Mouse (Mus musculus) gastrocnemius, postnatal 10 days (tissue): ENCODE results near the gene Selp. TPM values are rescaled to one million over a fixed set of nuclear protein-coding genes. Genes with fewer than 3 reads are reported as not detected.

Experiments
- DNase-seq: peaks from one replicate; pipeline ENCODE4 v3.0.0; 2021; ENCODE audit warnings: mixed read lengths
- total RNA-seq, 2 experiments: library from RNA; stranded (reverse); gene quantifications; 2 replicates each; pipeline ENCODE4 v1.2.3; 2021

The Selp gene
- total RNA-seq, 2 experiments from 2014 or later: 0.70 to 0.95 TPM

- no peak for DNase-seq
Measured at GRCm38 (mm10) chr1:164119892-164120776, 5.1 kb downstream of the Selp start.

DNA sequence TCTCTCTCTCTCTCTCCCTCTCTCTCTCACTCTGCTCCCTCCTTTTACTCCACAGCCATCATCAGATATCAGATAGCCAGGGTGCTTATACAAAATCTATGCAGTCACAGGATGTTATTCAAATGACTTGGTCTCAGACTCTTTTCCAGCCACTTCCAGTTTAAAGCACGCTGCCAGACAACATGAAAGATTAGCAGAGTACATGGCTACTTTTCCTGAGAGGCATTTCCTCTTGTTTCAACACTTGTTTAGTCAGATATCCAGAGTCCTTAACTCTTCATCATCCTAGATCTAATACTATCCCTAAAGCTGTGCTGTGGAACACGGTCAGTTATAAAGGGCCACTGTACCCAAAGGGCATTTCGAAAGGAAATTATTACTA is 5.7 kb downstream of the Selp start:
- DNase-seq: no peak

GRCm38 (mm10) chr1:164123836-164124235 is 8.8 kb downstream of the Selp start:
- DNase-seq: no peak

GRCm38 (mm10) chr1:164130013-164130412 is 14.9 kb downstream of the Selp start:
- DNase-seq: no peak

GRCm38 (mm10) chr1:164132609-164133008 is 17.5 kb downstream of the Selp start:
- no peak for DNase-seq

GRCm38 (mm10) chr1:164134101-164134500 is 19.0 kb downstream of the Selp start:
- no peak for DNase-seq

DNA sequence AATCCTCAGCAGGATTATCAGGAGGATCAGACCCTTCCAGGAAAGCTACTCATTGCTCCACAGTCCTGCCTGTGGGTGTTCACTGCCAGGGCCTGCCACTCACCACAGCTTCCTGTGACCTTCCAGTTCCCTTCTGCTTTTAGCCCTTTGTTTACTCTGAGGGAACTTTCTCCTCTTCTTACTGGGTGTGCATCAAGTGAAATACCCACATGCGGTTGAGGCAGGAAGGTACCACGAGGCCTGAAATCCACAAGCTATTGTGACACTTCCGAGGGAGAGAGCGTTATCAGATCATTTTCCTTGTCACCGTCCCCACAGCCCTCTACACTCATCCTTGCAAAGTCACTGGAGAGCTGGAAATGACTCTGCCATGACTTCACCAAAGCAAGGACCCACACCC is 20.3 kb downstream of the Selp start:
- no peak for DNase-seq

- DNase-seq: no peak
Measured at GRCm38 (mm10) chr1:164135960-164136359, 20.9 kb downstream of the Selp start.

- DNase-seq: no peak
Measured at GRCm38 (mm10) chr1:164136636-164137035, 21.6 kb downstream of the Selp start.

GRCm38 (mm10) chr1:164138365-164139130 is 23.5 kb downstream of the Selp start:
- peak; percentile 81 for DNase-seq

DNA sequence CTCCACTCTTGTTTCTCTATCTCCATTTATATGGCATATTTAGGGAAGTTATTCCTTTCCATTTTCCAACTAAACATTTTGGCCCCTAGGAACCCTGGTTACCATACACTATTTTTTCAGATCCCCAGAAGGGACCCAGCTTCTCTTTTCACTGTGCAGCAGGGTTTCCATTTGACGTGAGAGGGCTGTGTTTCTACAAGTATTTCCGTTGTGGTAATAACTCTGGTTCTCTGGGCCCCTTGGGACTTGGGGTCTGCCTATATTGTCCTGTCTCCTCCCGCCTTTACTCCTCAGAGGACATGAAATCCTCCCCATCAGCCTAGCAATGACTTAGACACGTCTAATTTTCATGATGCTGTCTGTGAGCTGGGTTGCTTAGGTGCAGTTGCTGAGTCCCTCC is 24.4 kb downstream of the Selp start:
- DNase-seq: no peak

DNA sequence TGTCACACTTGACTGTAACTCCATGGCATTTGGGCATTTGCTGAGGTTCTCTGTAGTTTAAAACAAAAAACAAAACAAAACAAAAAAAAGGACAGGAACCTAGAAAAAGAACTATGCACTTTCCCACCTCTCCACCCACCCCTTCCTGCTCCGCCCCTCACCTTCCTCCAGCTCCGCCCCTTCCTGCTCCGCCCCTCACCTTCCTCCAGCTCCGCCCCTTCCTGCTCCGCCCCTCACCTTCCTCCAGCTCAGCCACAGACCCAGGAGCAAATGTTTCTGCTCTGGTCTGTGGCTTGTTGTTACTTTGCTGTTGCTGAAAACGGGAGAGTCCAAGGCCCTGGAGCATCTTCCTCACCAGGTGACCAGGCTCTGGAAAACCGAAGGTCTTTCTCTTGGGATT is 34.0 kb downstream of the Selp start:
- no peak for DNase-seq

DNA sequence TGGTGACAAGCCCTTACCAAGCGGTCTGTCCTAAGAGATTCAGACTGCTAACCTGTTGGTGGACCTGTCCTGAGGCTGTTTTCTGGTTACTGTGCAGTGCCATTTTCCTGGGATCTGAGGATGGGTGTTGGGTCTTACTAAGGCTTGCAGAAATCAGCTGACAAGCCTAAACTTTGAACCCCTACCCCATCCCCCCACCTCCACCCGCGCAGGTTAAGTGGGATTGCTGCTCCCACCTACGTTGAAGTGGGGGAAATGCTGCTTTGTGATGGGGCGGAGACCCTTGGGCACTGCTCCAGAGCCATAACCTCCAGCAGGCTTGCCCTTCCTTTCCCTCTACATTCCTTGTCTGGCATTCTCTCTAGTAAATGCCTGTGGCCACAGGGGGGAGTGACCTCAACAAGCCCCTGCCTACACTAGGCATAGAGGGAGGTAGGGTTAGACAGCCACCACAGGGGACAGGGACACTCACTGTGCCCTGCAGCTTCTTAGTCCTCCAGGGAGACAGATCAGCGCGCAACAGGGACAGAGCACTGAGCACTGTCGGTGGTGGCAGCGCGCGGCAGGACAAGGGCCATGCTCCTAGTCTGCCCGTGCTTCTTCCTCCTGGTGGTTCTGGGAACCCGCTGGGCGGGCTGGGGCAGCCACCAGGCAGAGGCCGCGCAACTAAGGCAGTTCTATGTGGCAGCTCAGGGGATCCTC is 36.5 kb downstream of the Selp start, which contains the start of gene F5:
Gene F5, plus strand, starts transcription at position 452 of the 702 bp plus-strand sequence.
- DNase-seq: no peak

GRCm38 (mm10) chr1:164152836-164153235 is 37.8 kb downstream of the Selp start:
- DNase-seq: no peak

DNA sequence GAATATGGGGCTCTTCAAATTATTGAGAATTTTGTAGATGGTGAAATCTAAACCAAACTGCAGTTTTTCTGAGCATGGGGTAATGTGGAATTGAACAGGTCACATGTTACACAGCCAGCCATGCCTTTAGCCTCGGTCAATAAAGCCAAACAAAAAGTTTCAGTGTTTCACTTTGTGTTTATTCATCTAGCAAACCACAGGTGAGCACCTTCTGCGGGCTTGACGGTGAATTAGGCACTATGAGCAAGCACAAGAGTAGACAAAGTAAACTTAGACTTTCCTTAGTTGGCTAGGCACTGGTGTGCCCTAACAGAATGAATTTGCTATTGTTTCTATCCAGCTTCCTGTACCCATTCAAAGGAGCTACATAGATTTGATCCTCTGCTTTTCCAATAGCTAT is 39.9 kb downstream of the Selp start:
- DNase-seq: no peak

GRCm38 (mm10) chr1:164158571-164158970 is 43.5 kb downstream of the Selp start:
- no peak for DNase-seq

DNA sequence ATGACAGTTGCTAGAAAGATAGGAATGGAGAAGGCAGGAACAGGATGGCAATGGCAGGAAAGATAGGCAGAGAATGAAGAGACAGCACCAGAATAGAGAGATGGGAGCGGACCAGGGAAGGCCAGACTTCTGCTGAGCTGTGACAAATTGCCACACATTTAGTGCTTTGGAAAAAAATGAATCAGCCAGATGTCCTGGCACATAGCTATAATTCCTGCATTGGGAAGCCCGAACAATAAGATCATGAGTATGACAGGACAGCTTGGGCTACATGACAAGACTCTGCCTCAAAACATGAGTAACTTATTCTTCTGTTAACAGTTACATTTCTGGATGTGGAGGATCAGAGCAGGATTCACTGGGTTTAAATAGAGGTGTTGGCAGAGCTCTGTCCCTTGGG is 44.7 kb downstream of the Selp start:
- no peak for DNase-seq

DNA sequence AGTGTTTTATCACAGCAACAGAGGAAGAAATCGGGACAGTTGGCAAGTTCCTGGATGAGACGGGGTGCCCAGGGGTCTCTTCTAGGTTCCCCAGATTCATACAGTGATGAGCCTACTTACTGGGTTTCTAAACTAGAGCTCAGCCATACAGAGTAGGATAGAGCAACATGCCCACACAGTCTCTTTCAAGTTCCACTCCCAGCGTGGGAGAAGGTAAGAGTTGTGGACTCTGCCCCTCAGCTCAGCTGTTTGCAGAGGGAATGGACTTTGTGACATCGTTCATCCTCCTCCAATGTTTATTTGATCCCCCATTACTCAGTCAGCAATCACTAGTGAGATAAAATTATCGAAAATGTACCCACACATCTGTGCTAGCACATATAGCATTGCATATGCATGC is 47.7 kb downstream of the Selp start:
- DNase-seq: no peak

DNA sequence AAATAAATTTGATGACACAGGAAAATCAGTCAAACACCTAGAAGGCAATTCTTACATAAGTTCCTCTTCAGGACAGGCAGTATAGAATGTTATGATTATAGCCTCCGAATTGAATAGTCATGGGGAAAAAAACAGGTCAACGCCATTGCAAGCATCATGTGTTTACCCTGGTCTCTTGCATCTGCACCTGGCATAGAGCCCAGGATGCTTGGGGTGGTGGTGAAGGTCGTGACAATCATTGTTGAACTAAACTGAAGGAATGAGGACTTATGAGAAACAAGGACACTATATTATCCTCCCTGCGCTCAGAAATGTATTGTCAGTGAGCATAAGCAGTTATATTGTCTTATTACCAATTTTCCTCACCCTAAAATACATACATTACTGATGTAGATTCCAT is 53.8 kb downstream of the Selp start:
- no peak for DNase-seq

- DNase-seq: no peak
Measured at GRCm38 (mm10) chr1:164170434-164170833, 55.4 kb downstream of the Selp start.

DNA sequence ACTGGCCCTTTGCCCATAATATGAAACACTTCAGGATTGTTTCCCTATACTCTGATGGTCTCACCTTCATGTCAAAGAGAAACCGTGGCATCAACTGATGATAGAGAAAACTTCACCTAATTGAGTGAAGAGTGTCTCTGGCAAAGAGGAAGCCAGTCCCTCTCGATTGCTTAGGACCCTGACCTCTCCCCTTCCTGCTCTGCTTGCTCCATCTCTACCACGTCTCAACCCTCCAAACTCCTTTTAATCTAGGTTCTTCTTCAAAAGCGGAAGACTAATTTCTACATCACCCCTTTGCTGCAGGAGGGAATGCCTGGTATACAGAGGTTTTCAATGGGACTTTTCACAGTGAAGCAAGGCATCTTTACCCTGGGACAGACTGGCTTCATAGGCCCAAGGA is 58.1 kb downstream of the Selp start:
- DNase-seq: no peak

GRCm38 (mm10) chr1:164176856-164177255 is 61.8 kb downstream of the Selp start:
- no peak for DNase-seq

DNA sequence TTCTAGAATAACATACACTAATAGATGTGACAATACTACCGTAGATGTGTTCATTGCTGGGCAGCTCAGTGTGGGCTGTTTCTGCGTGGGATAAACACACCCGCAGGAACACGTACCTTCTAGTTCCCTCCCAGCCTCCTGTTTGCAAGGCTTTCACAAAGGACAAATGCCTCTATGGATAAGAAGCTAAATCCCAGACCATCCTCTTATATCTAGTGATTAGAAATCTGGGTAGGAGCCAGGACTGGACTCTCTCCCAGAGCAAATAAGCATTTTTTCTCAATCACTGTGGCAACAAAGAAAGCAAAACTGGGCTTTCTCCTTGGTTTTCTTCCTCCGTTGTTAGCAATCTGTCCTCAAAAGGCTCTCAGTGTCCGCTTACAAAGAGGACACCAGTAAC is 63.4 kb downstream of the Selp start:
- no peak for DNase-seq
